Mouse (Mus musculus) c-Kit-positive CD71-positive TER-119-negative erythroid progenitor cells, embryonic 14.5 days (primary cell): ENCODE data around the gene Ocln.

Source experiments
- DNase-seq: peaks from one replicate; pipeline ENCODE4 v3.0.0-alpha.2; 2013; ENCODE audit warnings: low read depth

Gene Ocln

GRCm38 (mm10) chr13:100552369-100553041, at the start of gene Ocln:
TSS of gene Ocln (minus strand) at chr13:100552718.
- no peak for DNase-seq

GRCm38 (mm10) chr13:100601034-100601433, 48.5 kb upstream of the Ocln start:
- no peak for DNase-seq

- DNase-seq, result no peak
Measured at GRCm38 (mm10) chr13:100600317-100600716, 47.8 kb upstream of the Ocln start.

- DNase-seq, result no peak
Measured at GRCm38 (mm10) chr13:100597284-100597683, 44.8 kb upstream of the Ocln start.

- DNase-seq, result no peak
Measured at GRCm38 (mm10) chr13:100595552-100595885, 43.0 kb upstream of the Ocln start.

GRCm38 (mm10) chr13:100594838-100595551, 42.5 kb upstream of the Ocln start:
- no peak for DNase-seq

GRCm38 (mm10) chr13:100594041-100594792, 41.7 kb upstream of the Ocln start:
- DNase-seq, result no peak

- no peak for DNase-seq
Measured at GRCm38 (mm10) chr13:100588646-100589045, 36.1 kb upstream of the Ocln start.

- DNase-seq, result no peak
Measured at GRCm38 (mm10) chr13:100582144-100582543, 29.6 kb upstream of the Ocln start.

- no peak for DNase-seq
Measured at GRCm38 (mm10) chr13:100581701-100582100, 29.2 kb upstream of the Ocln start.

GRCm38 (mm10) chr13:100579951-100580350, 27.4 kb upstream of the Ocln start:
- DNase-seq, result no peak

- no peak for DNase-seq
Measured at GRCm38 (mm10) chr13:100579220-100579619, 26.7 kb upstream of the Ocln start.

GRCm38 (mm10) chr13:100575950-100576349, 23.4 kb upstream of the Ocln start:
- DNase-seq, result no peak

GRCm38 (mm10) chr13:100570713-100571112, 18.2 kb upstream of the Ocln start:
- DNase-seq, result no peak

GRCm38 (mm10) chr13:100568359-100568758, 15.8 kb upstream of the Ocln start:
- DNase-seq, result no peak

- no peak for DNase-seq
Measured at GRCm38 (mm10) chr13:100559449-100559848, 6.9 kb upstream of the Ocln start.

GRCm38 (mm10) chr13:100557011-100557410, 4.5 kb upstream of the Ocln start:
- no peak for DNase-seq

- no peak for DNase-seq
Measured at GRCm38 (mm10) chr13:100553042-100553437, 522 bp upstream of the Ocln start.

GRCm38 (mm10) chr13:100552009-100552368, 529 bp downstream of the Ocln start:
- DNase-seq, result no peak

- no peak for DNase-seq
Measured at GRCm38 (mm10) chr13:100551371-100552008, 1.0 kb downstream of the Ocln start.

GRCm38 (mm10) chr13:100547269-100547668, 5.2 kb downstream of the Ocln start:
- DNase-seq, result no peak

- no peak for DNase-seq
Measured at GRCm38 (mm10) chr13:100545510-100545909, 7.0 kb downstream of the Ocln start.

- DNase-seq, result no peak
Measured at GRCm38 (mm10) chr13:100544220-100544662, 8.3 kb downstream of the Ocln start.
